In the genomic region with DNA sequence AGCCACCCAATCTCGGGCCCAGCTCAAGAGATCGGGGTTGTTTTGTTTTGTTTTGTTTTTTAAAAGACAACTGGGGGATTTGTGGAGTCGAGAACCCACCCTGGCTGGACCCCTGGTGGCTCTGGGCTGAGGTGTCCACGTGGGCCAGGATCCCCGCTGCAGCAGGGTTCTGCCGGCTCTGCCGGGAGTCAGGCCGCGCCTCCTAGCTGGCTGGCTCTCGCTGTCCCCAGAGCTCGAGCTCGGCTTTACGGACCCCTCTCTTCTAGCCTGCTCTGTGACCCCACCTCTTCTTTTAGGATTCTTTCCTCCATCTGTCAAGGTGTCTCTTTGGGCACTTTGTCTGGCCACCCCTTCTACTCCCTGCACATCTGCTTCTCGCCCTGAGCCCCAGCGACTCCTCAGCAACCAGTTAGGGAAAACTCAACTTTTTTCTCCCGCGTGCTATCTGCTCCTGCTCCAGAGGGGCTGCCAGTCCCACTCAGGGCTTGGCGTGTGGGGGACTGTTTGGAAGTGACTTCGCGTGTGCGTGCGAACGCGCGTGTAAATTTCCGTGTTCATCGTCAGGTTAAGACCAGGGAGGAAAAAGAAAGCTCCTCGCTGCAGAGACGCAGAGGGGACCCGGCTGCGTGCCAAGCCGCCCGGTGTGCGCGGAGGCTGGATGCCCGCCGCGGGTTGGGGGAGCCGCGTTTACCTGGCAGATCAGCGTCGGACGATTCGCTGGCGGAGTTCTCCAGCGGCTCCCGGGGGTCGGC, we compare ENCODE assay signal across 9 mouse cellular contexts. TPM values are rescaled to one million over a fixed set of nuclear protein-coding genes. Genes with fewer than 3 reads are reported as not detected.
DNase-seq lines count a peak whose midpoint lies in the region; ATAC-seq and TF ChIP-seq lines count a peak whose summit lies in the region.
"Had no signal": no experiment of that assay in that cellular context is flagged by ENCODE, and none has a peak within 500 bp of the region (broad histone marks: within the 10 kb centered on the region; RNA-seq: fewer than 3 reads in every experiment).

No protein-coding gene starts in this region.

- under 1% methylated on average over 48 of the region's 48 CpGs for WGBS in kidney, embryonic 15.5 days
- under 1% methylated on average over 48 of the region's 48 CpGs for WGBS in forebrain, embryonic 11.5 days
- WGBS in intestine, postnatal 0 days = 1% methylated on average over 48 of the region's 48 CpGs
- WGBS in neural tube, embryonic 15.5 days = under 1% methylated on average over 48 of the region's 48 CpGs

- H3K9me3 ChIP-seq in kidney, embryonic 15.5 days (replicated peaks) = no peaks in the 10 kb centered on the region
- H3K9me3 ChIP-seq in forebrain, embryonic 11.5 days (ENCODE audit: control insufficient read depth, low read length) = no peaks in the 10 kb centered on the region
- H3K9me3 ChIP-seq in intestine, postnatal 0 days (ENCODE audit: control insufficient read depth) = no peaks in the 10 kb centered on the region
- no peaks in the 10 kb centered on the region for H3K9me3 ChIP-seq in neural tube, embryonic 15.5 days (replicated peaks)

- H3K4me2 ChIP-seq in kidney, embryonic 15.5 days = peak overlapping the region; percentile 58
- peak overlapping the region; percentile 36 for H3K4me2 ChIP-seq in forebrain, embryonic 11.5 days (ENCODE audit: low read depth, low read length, severe bottlenecking)
- H3K4me2 ChIP-seq in intestine, postnatal 0 days (replicated peaks; ENCODE audit: low read depth) = peak overlapping the region; percentile 89
- peak overlapping the region; percentile 27 for H3K4me2 ChIP-seq in neural tube, embryonic 15.5 days

- no peak for TF ChIP-seq CTCF in intestine, postnatal 0 days (IDR thresholded peaks at IDR 0.05; ENCODE audit: low read depth)

- H3K4me3 ChIP-seq in kidney, embryonic 15.5 days (replicated peaks) = peak overlapping the region; percentile 34
- peak overlapping the region; percentile 23 for H3K4me3 ChIP-seq in forebrain, embryonic 11.5 days (ENCODE audit: low read depth, low read length)
- peak overlapping the region; percentile 59 for H3K4me3 ChIP-seq in intestine, postnatal 0 days (ENCODE audit: low read depth, low read length)
- 0 out of 2 replicates have a peak overlapping the region, but pooled peaks have one; percentile 14 for H3K4me3 ChIP-seq in neural tube, embryonic 15.5 days (replicated peaks)

- H3K9ac ChIP-seq in kidney, embryonic 15.5 days = 0 out of 2 replicates have a peak overlapping the region, but pooled peaks have one; percentile 15
- no peak overlapping the region for H3K9ac ChIP-seq in forebrain, embryonic 11.5 days (ENCODE audit: low read length)
- H3K9ac ChIP-seq in intestine, postnatal 0 days (ENCODE audit: low read depth, low read length) = peak overlapping the region; percentile 64
- no peak overlapping the region for H3K9ac ChIP-seq in neural tube, embryonic 15.5 days (replicated peaks)

- peaks cover 46% of the 10 kb centered on the region for H3K4me1 ChIP-seq in kidney, embryonic 15.5 days
- peaks cover 14% of the 10 kb centered on the region; the same call in 1 of the 2 replicates for H3K4me1 ChIP-seq in forebrain, embryonic 11.5 days (replicated peaks; ENCODE audit: control insufficient read depth, insufficient read depth, low read length)
- no peaks in the 10 kb centered on the region for H3K4me1 ChIP-seq in intestine, postnatal 0 days (replicated peaks; ENCODE audit: control insufficient read depth, insufficient read depth, low read length)
- H3K4me1 ChIP-seq in neural tube, embryonic 15.5 days = peaks cover 20% of the 10 kb centered on the region

- no peak for DNase-seq in kidney, adult 8-10 months
- DNase-seq in forebrain, embryonic 11.5 days (ENCODE audit: low spot score) = peak; percentile 73
- DNase-seq in spleen, adult 12 weeks (ENCODE audit: low spot score) = no peak
- no peak for DNase-seq in cerebellum, postnatal 14 days

- no peaks in the 10 kb centered on the region for H3K36me3 ChIP-seq in kidney, embryonic 15.5 days
- H3K36me3 ChIP-seq in forebrain, embryonic 11.5 days (ENCODE audit: control insufficient read depth, insufficient read depth, low read length) = no peaks in the 10 kb centered on the region
- no peaks in the 10 kb centered on the region for H3K36me3 ChIP-seq in intestine, postnatal 0 days (ENCODE audit: control insufficient read depth, insufficient read depth)
- no peaks in the 10 kb centered on the region for H3K36me3 ChIP-seq in neural tube, embryonic 15.5 days

- peaks cover 94% of the 10 kb centered on the region for H3K27me3 ChIP-seq in kidney, embryonic 15.5 days
- peaks cover 85% of the 10 kb centered on the region for H3K27me3 ChIP-seq in forebrain, embryonic 11.5 days (ENCODE audit: control insufficient read depth, insufficient read depth, low read length)
- peaks cover 74% of the 10 kb centered on the region for H3K27me3 ChIP-seq in intestine, postnatal 0 days (replicated peaks; ENCODE audit: control insufficient read depth, insufficient read depth, low read length)
- peaks cover 89% of the 10 kb centered on the region for H3K27me3 ChIP-seq in neural tube, embryonic 15.5 days (replicated peaks)

- no peak for ATAC-seq in kidney, embryonic 15.5 days (replicated peaks; ENCODE audit: low FRiP score)
- ATAC-seq in forebrain, embryonic 11.5 days (replicated peaks; ENCODE audit: low FRiP score) = no peak
- ATAC-seq in intestine, postnatal 0 days = no peak; the same call in 1 of the 2 replicates
- ATAC-seq in neural tube, embryonic 15.5 days (ENCODE audit: low FRiP score) = no peak
- no peak for ATAC-seq in megakaryocyte, adult 5-6 weeks (ENCODE audit: poor library complexity, severe bottlenecking)
- ATAC-seq: Patski had no signal

- H3K27ac ChIP-seq in kidney, embryonic 15.5 days = no peak overlapping the region
- no peak overlapping the region for H3K27ac ChIP-seq in forebrain, embryonic 11.5 days (ENCODE audit: low read depth, low read length)
- H3K27ac ChIP-seq in intestine, postnatal 0 days (ENCODE audit: low read depth, low read length) = no peak overlapping the region; the same call in 1 of the 2 replicates
- no peak overlapping the region for H3K27ac ChIP-seq in neural tube, embryonic 15.5 days (replicated peaks)

RNA-seq across cellular contexts. Expression of gene Pitx1, which starts 5.7 kb away (rescaled TPM):
- 2.0 and 3.6 TPM in 2 replicates for polyA plus RNA-seq in kidney, embryonic 15.5 days (2015; fragmentation: Nextera tagmentation; extraction: Ambion mirVana)
- 0.76 and 0.99 TPM in 2 replicates for polyA plus RNA-seq in forebrain, embryonic 11.5 days (2014; fragmentation: Nextera tagmentation; extraction: Ambion mirVana)
- polyA plus RNA-seq in intestine, postnatal 0 days (2015; fragmentation: Nextera tagmentation; extraction: Ambion mirVana) = 5.9 and 8.2 TPM in 2 replicates
- 0.29 TPM in 1 of 2 replicates, not detected in the other for polyA plus RNA-seq in neural tube, embryonic 15.5 days (2015; fragmentation: Nextera tagmentation; extraction: Ambion mirVana)
- not detected in 2 replicates for total RNA-seq in megakaryocyte, adult 5-6 weeks (2015)
- total RNA-seq in megakaryocyte, adult 5-6 weeks (2017) = not detected in 2 replicates
- polyA plus RNA-seq: Patski had no signal

RNA-seq across cellular contexts. Expression of gene Catsper3, which starts 45.9 kb away (rescaled TPM):
- not detected in 2 replicates for polyA plus RNA-seq in kidney, embryonic 15.5 days (2015; fragmentation: Nextera tagmentation; extraction: Ambion mirVana)
- polyA plus RNA-seq in forebrain, embryonic 11.5 days (2014; fragmentation: Nextera tagmentation; extraction: Ambion mirVana) = not detected in 2 replicates
- polyA plus RNA-seq in intestine, postnatal 0 days (2015; fragmentation: Nextera tagmentation; extraction: Ambion mirVana) = 0.14 and 0.22 TPM in 2 replicates
- polyA plus RNA-seq in neural tube, embryonic 15.5 days (2015; fragmentation: Nextera tagmentation; extraction: Ambion mirVana) = 0.26 TPM in 1 of 2 replicates, not detected in the other
- total RNA-seq in megakaryocyte, adult 5-6 weeks (2015) = not detected in 2 replicates
- total RNA-seq in megakaryocyte, adult 5-6 weeks (2017) = not detected in 2 replicates

Comparison
In these comparisons a context has a peak if more than half of its experiments do, and no peak if none do; other contexts are left out.
1. H3K4me2 ChIP-seq: peak in every context shown above with its lines; median percentile 89 in intestine, postnatal 0 days; 58 in kidney, embryonic 15.5 days; 36 in forebrain, embryonic 11.5 days; 27 in neural tube, embryonic 15.5 days.
2. H3K9ac ChIP-seq: peak in kidney, embryonic 15.5 days (single experiment) and intestine, postnatal 0 days (single experiment); none in forebrain, embryonic 11.5 days (single experiment) and neural tube, embryonic 15.5 days (single experiment).
3. Peak in every context shown above with its lines, with median percentiles within 50 percentile points of each other: H3K4me3 ChIP-seq.